Mouse (Mus musculus) A20 (cell line): Measurements from ENCODE around the gene Nsg2.

Source experiments
- DNase-seq: peaks from one replicate; pipeline ENCODE4 v3.0.0-alpha.2; 2011; ENCODE audit warnings: low read depth, low spot score

Nsg2 gene

DNA sequence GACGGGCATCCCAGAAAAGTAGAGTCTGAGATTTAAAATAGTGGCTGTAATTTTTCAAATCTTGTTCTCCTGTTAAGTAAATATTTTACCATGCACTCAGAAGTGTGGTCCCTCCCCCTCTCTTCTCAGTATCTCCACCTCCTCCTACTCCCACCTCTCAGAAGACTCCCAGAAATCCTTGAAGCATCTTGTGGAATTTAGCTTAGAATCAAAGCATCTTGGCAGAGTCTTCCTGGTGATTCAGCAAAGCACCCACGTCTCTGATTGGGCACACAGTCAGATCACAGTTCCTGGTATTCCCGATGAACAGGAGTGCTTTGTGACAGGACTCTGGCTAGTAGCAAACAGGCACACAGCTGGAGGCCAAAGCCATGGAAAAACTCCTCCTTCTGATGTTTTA is 83.2 kb downstream of the Nsg2 start:
- no peak for DNase-seq

DNA sequence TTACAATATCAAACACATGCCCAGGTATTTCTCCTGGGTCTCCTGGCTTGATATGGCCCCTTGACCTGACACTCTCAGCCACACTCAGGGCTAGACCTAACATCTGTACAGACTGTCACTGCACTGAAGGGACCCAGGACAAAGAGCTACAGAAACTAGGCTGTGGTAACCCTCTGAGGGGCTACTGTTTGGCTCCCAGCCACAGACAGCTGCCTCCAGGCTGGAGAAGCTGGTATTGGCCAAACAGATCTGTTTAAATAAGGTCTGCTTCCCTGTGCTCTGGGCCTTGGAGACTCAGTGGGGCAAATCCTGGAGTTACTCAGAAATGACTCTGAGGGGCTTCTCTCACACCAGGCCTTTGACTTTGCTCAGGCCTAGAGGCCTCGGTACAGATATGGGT is 86.3 kb downstream of the Nsg2 start:
- DNase-seq: no peak

DNA sequence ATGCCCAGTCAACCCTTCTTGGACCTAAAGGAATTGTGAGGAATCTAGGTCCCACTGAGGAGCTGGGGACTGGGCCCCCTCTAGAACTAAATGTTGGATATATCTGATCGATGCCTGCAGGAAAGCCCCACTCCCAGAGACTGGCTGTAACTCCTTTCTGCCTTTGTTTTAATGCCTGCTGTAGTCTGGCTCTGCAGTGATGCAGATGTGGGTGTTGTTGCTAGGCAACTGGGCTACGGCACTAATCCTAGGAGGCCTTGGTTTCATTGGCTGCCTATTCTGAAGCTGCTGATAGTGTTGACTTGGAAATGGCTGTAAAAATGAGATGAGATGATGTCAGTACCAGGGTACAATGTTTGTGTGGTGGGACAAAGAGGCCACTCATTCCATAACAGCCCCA is 87.1 kb downstream of the Nsg2 start:
- no peak for DNase-seq

DNA sequence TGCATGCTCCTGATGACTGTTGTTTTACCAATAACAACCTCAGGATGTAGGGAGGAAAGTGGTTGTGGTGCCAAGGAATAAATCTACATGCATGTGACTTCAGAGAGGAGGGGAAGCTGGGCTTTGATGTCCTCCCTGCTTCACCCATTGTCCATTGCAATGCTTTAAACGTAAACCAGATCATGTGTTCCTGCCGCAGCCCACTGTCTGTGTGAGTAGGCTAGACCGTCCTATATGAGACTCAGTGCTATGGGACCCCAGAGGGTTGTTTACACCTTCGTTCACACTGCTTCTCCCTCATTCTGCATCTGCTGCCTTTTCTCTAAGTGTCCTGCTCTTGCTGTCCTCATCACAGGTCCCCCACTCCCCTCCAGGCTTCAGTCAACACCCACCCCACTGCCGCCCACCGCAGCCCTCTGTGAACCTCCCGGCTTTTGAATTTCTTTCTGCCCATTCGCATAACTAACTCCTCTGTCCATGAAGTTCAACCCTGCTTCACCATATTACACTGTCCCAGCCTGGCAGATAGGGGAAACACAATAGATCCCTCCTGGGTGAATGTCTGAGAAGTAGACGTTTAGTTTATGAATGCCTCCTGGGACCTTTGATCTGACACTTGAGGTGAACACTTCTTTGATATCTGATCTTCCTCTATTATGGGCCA is 87.6 kb downstream of the Nsg2 start:
- DNase-seq: no peak

DNA sequence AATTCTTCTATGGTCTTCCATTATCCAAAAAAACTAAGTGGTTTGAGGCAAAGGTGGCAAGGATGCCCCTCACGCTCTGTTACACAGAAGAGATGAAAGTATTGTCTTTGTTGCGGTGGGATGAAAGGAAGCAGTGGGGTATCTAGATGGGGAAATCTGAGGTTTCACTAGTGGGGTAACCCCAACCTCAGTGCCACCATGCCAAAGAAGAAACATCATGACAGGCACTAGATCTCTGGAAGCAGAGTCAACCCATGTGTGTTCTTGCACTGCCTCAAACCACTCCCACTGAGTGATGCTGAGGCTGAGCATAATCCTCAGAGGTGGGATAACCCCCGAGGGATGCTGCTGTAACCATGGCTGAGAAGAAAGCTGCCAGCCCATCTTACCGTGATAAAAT is 95.5 kb downstream of the Nsg2 start:
- DNase-seq: no peak

DNA sequence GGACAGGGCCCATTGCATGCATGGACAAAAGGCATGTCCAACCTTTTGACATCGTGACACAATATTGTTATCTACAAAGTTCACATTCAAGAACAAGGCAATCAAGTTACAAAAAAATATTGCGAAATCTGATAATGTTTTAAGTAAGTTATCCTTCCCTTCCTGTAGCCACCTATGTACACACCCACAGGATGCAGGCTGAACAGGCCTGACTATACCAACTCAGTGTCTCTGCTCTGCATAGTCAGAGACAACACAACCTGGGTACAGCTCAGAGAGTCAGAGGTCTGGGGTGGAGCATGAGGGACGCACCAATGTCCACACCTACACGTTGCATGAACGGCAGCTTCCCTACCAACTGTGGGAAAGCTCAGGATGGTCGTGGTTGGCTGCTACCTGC is 96.1 kb downstream of the Nsg2 start:
- no peak for DNase-seq

DNA sequence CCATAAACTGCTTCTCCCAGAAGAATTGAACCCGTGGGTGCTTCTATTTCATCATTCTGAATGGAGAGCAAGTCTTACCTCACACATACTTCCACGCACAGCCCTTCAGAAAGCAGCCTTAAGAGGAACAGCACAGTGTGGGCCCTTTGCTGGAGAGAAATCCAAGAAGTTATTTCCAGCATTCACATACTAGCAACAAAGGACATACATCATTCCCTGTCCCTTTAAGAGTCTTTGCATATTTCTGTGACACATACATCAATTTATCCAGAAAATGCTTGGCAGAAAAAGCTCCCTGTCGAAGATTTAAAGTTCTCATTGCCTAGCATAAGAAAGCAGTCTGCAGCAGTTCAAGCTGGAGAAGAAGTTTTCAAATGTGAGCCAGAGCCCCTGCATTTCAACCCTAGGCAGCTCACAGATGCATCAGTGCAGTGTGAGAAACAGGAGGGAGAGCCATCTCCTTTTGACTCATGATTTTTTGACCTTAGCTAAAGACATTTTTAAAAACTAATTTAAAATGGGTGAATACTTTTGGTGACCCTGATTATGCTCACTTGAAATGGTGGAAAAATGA is 100.9 kb downstream of the Nsg2 start:
- DNase-seq: no peak

DNA sequence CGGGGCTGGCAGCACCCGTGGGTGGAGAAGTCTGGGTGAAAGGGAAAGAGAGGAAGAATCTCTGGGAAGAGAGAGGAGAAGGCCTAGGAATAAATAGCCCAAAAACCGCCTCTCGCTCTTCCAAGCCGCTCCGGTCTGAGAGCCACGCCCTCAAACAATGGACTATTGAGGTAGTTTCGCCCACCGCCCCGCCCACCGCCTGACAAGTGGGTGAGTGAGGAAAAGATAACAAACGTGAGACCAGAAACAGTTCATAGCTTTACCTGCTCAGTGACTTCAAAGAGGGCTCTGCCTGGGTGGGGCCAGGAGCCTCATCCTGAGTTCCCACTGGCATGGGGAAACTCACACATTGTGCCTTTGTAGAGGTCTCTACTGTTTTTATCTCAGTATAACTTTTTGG is 102.7 kb downstream of the Nsg2 start:
- no peak for DNase-seq

DNA sequence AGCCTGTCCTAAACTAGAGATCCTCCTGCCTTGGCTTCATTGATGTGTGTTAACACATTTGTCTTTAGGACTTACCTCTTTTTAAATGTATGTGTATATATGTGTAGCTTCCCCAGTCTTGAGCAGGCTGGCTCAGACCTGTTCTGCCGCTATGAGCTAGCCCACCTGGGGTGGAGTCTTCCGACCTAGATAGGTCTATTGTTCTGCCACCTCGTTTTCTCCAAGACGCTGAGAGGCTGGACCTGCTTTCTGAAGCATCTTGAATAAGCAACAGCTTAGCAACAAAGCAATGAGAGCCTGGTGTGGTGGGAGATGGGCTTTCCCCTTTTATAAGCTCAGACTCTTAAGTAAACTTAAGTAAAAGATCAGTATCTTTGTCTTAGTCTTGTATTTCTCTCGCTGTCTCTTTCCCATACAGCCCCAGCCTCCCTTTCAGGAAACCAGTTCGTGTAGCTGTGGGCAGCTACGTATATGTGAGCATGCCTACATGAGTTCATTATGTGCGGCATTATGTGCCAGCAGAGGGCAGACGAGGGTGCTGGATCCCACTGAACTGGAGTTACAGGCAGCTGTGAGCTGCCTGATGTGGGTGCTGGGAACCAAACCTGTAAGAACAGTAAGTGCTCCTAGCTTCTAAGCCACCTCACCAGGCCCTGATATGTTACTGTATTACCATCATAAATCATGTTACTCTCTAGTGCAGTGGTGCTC is 104.3 kb downstream of the Nsg2 start:
- DNase-seq: peak; percentile 24

DNA sequence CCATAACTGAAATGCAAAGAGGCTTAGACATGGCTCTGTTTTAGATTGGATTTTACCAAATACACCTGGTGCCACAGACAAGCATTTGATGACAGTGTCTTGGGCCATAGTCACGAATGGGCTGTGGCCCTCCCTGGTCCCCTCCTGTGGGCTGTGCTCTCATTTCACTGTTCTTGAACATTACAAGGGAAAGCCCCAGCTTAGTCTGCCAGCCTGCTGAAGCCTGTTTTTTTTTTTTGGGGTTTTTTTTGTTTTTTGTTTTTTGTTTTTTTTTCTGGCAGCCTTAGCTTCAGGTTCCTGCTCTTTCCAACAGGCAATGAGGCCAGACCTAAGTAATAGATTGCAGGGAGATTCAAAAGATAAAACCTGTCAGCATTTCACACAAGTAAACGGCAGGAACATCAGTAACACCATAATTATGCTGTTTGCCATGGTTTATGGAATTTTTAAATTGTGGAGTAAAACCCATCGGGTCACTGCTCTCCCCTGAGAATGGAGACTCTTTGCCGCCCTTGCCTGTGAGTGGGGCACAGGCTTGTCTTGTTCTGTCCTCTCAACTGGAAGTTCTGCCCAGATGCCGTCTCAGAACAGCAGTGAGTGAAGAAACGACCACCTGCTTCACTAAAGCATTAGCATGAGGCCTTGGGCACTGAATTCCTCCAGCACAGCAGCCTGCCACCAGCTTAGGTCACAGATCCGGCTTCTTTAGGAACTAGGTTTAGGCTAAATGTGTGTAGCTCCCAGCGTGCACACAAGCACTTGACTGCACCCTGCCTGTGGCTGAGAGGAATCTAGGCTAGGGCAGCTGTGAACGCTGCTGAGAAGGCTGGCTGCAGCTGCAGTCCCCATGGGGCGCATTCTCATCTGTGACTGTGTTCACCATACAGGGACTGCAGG is 105.7 kb downstream of the Nsg2 start:
- DNase-seq: no peak

DNA sequence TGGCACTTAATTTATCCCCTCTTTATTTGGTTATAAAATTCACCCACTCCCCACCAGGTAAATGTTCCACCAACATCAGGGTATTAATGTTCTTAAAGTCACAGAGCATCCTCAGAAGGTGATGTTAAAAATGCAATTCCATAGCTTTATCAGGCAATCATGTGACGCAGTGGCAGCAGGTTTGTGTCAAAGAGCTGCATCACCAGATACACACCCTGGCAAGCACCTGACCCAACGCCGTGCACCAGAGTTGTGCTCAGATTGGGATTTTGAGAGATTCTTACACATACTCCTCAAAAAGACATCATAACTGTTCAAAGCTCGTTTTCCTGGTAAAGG is 106.4 kb downstream of the Nsg2 start:
- no peak for DNase-seq

DNA sequence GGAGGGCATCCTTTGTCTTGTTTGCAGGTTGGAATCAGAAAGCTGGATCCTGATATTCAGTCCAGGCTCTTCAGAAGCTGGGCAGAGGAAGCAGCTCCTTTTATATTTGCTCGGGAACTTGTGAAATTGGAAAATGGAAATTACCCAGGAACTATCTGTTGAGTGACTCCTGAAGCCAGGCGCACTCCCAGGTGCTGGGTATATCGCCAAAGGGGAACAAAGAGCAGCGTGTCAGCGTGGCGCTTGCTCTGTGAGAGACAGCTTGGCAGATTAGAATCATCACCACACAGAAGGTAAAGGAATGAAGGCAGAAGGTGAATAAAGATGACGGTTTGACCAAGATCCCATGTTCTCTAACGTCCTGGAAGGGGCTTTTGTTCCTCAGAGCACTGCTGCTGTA is 108.2 kb downstream of the Nsg2 start:
- DNase-seq: no peak
